Mouse (Mus musculus) heart, adult 2 months (tissue): ENCODE results near the gene Tcerg1l. TPM values are rescaled to one million over a fixed set of nuclear protein-coding genes. Genes with fewer than 3 reads are reported as not detected.

ENCODE experiments used
- DNase-seq, 2 experiments: peaks; one replicate each; pipeline ENCODE4 v3.0.0; 2021
- H3K27ac ChIP-seq: fragments of 200-600 bp; 2 replicates; pipeline ENCODE4 v1.8.1; 2022
- H3K27me3 ChIP-seq: fragments of 200-500 bp; 2 replicates; pipeline ENCODE4 v1.6.1; 2012; ENCODE audit warnings: mild to moderate bottlenecking, low read length, inconsistent platforms, mixed read lengths; ENCODE audit not compliant: control insufficient read depth, insufficient read depth
- H3K36me3 ChIP-seq: fragments of 200-500 bp; 2 replicates; pipeline ENCODE4 v1.6.1; 2012; ENCODE audit warnings: low read length, inconsistent platforms; ENCODE audit not compliant: control insufficient read depth, insufficient read depth
- H3K4me1 ChIP-seq: fragments of 200-500 bp; 2 replicates; pipeline ENCODE4 v1.6.1; 2011; ENCODE audit warnings: low read length; ENCODE audit not compliant: control insufficient read depth, insufficient read depth
- H3K4me3 ChIP-seq: fragments of 200-600 bp; 2 replicates; pipeline ENCODE4 v1.8.1; 2022
- H3K79me2 ChIP-seq: fragments of 200-500 bp; replicated peaks from 2 replicates; pipeline ENCODE4 v1.6.1; 2012; ENCODE audit warnings: mild to moderate bottlenecking, inconsistent platforms, low read length, moderate library complexity, mixed read lengths; ENCODE audit not compliant: control insufficient read depth, insufficient read depth
- H3K9ac ChIP-seq: fragments of 200-500 bp; 2 replicates; pipeline ENCODE4 v1.6.1; 2012; ENCODE audit warnings: low read depth, mild to moderate bottlenecking, control low read depth, inconsistent platforms, low read length, mixed read lengths
- CTCF ChIP-seq: fragments of 200-600 bp; IDR thresholded peaks from 2 replicates; pipeline ENCODE4 v1.8.1; 2022; ENCODE audit warnings: antibody characterized with exemption, mild to moderate bottlenecking, moderate library complexity
- EP300 ChIP-seq: fragments of 200-500 bp; IDR thresholded peaks from 2 replicates; pipeline ENCODE4 v1.6.1; 2011; ENCODE audit warnings: low read depth, low read length, control low read depth; ENCODE audit not compliant: insufficient read depth
- POLR2A ChIP-seq: fragments of 200-500 bp; IDR thresholded peaks from 2 replicates; pipeline ENCODE4 v1.6.1; 2011; ENCODE audit warnings: mild to moderate bottlenecking, low read depth, low read length, control low read depth; ENCODE audit not compliant: insufficient read depth
- WGBS: fragments of 180-500 bp; shearing (Covaris S2); methylation state at CpG from one replicate; pipeline ENCODE4 v1.1.7; 2018; 5-methylcytosine and 5-hydroxymethylcytosine counted together
- intact Hi-C: fragments of 180-260 bp; cut with DNase I; formaldehyde crosslinking; loops from one replicate; pipeline ENCODE4 v1.15.1; 2025
- long read RNA-seq: library from polyadenylated mRNA; stranded (forward); transcript quantifications from one replicate; pipeline ENCODE4 v2.0.0, GENCODE M21; 2021
- polyA plus RNA-seq: library from polyadenylated mRNA; depleted of rRNA; stranded (reverse); fragments of >200 nt; gene quantifications from 2 replicates; pipeline ENCODE4 v1.2.3, GENCODE M21; 2012; rRNA removed
- total RNA-seq, 2 experiments: library from RNA; stranded (reverse); gene quantifications; 2 replicates each; pipeline ENCODE4 v1.2.3; 2021

Gene Tcerg1l
- total RNA-seq (not detected), polyA plus RNA-seq (0.09 TPM in 1 of 2 replicates, not detected in the other)
- long read RNA-seq, result 0 reads

DNA sequence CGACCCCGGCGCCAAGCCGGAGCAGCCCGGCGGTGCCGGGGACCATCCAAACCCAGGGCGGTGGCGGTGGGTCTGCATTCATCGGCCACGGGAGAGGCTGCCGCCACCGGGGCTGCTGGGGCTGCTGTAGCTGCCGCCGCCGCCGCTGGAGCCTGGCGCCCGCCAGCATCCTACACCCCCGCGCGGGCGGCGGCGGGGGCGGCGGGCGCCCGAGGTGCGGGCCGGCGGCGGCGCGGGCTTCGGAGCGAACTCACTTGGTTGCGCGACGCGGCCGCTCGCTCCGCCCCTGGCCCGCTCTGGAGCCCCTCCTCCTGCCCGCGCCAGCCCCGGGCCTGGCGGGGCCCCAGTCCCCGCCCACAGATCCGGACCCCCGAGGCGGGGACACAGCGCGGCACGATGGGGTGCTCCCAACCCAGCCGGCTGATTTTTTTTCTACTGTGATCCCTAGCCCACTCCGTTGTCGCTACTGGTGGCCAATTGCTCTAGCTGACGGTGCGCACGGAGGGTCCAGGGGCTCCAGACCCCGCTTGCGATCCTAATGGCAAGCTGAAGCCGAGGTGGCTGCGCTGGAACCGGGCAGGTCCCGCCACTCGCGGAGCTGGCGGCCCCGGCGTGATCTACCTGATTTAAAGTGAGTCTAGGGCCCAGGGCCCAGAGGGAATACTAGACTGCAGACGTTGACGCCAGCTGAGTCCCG is at the start of gene Tcerg1l:
Tcerg1l (minus strand) TSS at position 246 of the 697 bp plus-strand sequence.
- H3K27me3 ChIP-seq, result no peaks in the 10 kb centered on the region; the same call in none of the 2 replicates
- no peak within 1 kb of the TSS for H3K4me3 ChIP-seq
- H3K27ac ChIP-seq, result no peak within 1 kb of the TSS
- H3K36me3 ChIP-seq, result no peaks in the 10 kb centered on the region
- H3K4me1 ChIP-seq, result no peaks in the 10 kb centered on the region
- no peak for DNase-seq
- 1% methylated on average over 55 of the region's 76 CpGs for WGBS
- H3K79me2 ChIP-seq, result no peaks in the 10 kb centered on the region
- no peak within 1 kb of the TSS for H3K9ac ChIP-seq
- TF ChIP-seq POLR2A (no peak), EP300 (no peak), CTCF (no peak)
- intact Hi-C loops, result no loop called here

DNA sequence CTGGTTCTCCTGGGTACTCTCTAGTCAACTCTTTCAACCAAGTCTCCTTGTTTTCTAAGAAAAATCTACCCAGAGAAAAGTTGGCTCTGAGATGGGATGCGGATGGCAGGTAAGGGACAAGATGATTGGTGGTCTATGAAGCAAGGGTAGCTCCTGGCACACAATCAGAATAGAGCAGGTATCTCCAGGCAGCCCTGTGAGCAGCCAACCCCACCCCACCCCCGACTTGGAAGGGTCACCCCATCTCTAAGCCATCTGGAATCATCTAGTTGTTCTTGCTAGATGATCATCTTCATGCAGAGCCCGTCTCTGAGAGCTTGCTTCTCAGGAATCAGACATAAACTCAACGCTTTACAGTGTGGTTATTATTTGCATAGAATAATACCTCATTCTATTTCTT is 44.6 kb upstream of the Tcerg1l start:
- WGBS, result 57% methylated on average over 4 of the region's 4 CpGs
- Histone ChIP-seq H3K27me3 (no peaks in the 10 kb centered on the region), H3K9ac (no peak overlapping the region), H3K79me2 (no peaks in the 10 kb centered on the region), H3K36me3 (no peaks in the 10 kb centered on the region), H3K4me1 (no peaks in the 10 kb centered on the region), H3K4me3 (no peak overlapping the region), H3K27ac (no peak overlapping the region)
- TF ChIP-seq EP300 (no peak), POLR2A (no peak), CTCF (no peak)
- no peak for DNase-seq
- intact Hi-C loops, result no loop called here

DNA sequence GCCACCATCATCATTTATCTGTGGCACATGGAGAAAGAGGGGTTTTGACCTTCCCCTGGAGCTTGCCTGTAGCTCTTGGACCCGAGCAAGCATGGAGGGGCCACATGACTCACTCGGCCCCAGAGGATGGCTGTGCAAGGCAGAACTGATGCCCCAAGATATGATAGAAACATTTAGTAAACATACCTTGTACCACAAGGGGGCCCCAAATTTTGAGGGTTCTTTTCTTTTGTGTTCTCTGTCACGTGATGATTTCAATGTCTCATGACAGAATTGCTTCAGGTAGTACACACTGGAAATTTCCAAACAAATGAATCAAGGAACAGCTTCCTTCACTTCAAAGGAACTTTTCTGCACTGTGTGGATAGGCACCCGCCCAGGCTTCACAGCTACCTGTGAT is 35.0 kb upstream of the Tcerg1l start:
- no peak overlapping the region for H3K4me3 ChIP-seq
- no peaks in the 10 kb centered on the region for H3K79me2 ChIP-seq
- no peaks in the 10 kb centered on the region for H3K36me3 ChIP-seq
- no peaks in the 10 kb centered on the region for H3K27me3 ChIP-seq
- no peaks in the 10 kb centered on the region for H3K4me1 ChIP-seq
- H3K9ac ChIP-seq, result no peak overlapping the region
- intact Hi-C loops, result no loop called here
- H3K27ac ChIP-seq, result no peak overlapping the region
- no peak for DNase-seq
- no peak for TF ChIP-seq EP300
- no peak for TF ChIP-seq POLR2A
- no peak for TF ChIP-seq CTCF
- WGBS, result 50% methylated on average over 4 of the region's 4 CpGs

DNA sequence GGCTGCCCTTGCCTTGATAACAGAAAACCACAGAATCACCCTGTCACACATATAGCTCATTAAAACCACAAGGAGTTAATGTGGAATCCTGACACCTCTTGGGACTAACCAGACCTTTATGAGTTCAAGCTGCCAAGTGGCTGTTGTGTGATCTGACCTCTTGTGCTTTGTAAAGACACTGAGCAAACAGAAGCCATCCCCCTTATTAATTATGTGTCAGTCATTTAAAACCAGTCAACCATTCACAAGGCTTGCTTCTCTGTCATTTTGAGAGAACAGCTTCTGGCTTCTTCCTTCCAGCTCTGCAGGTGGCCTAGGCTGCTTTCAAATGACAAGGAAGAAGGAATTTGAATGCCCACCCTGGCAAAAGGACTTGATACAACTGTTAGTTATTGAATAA is 33.9 kb upstream of the Tcerg1l start:
- H3K79me2 ChIP-seq, result no peaks in the 10 kb centered on the region
- no peak for TF ChIP-seq CTCF
- TF ChIP-seq EP300, result no peak
- no peak for TF ChIP-seq POLR2A
- intact Hi-C loops, result no loop called here

DNA sequence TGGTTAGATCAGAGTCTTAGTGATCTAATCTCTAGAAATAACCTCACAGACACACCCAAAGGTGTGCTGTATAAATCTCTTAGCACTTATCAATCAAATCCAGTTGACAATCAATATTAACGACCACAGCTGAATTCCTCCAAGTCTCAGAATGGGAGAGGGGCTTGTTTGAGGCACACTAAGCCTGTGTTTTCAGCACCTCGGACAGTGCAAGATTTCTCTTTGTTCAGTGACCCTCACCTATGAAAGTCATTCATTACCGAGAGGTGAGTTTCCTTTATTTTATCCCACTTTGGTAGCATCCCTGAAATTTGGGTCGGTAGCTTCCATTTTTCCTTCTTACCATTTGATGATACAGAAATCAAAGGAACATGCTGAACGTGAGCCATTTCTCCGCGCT is 32.4 kb upstream of the Tcerg1l start:
- H3K27ac ChIP-seq, result no peak overlapping the region
- WGBS, result 54% methylated on average over 7 of the region's 7 CpGs
- intact Hi-C loops, result loop anchor here (5.0 kb wide), 2 partner anchors 828 to 953 kb away; no protein-coding TSS in a partner anchor
- TF ChIP-seq CTCF, result no peak
- TF ChIP-seq POLR2A, result no peak
- no peak for TF ChIP-seq EP300
- no peak overlapping the region for H3K9ac ChIP-seq
- DNase-seq, result no peak
- H3K27me3 ChIP-seq, result no peaks in the 10 kb centered on the region
- no peaks in the 10 kb centered on the region for H3K79me2 ChIP-seq
- H3K36me3 ChIP-seq, result no peaks in the 10 kb centered on the region
- no peak overlapping the region for H3K4me3 ChIP-seq
- no peaks in the 10 kb centered on the region for H3K4me1 ChIP-seq

More for the DNA sequence above, 33.9 kb upstream of the Tcerg1l start:
- H3K4me3 ChIP-seq, result no peak overlapping the region
- no peak overlapping the region for H3K27ac ChIP-seq
- H3K4me1 ChIP-seq, result no peaks in the 10 kb centered on the region
- no peak overlapping the region for H3K9ac ChIP-seq
- no peak for DNase-seq
- no peaks in the 10 kb centered on the region for H3K36me3 ChIP-seq
- no peaks in the 10 kb centered on the region for H3K27me3 ChIP-seq

DNA sequence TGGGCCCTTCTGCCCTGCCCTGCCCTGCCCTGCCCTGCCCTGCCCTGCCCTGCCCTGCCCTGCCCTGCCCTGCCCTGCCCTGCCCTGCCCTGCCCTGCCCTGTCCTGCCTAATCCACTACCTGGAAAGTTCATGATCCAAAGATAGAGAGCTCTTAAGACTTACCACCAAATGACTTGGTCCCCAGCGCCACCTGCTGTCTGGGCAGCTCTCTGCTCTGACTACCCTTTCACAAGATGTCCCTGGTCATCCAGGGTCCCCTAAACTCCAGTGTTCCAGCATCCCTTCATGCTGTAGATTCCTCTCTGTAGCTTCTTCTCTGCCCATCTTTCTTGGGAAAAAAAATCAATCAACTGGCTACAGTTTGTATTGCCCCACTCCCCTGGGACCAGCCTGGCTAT is 31.3 kb upstream of the Tcerg1l start:
- Histone ChIP-seq H3K4me3 (no peak overlapping the region), H3K9ac (no peak overlapping the region), H3K36me3 (no peaks in the 10 kb centered on the region), H3K27ac (no peak overlapping the region), H3K79me2 (no peaks in the 10 kb centered on the region), H3K27me3 (no peaks in the 10 kb centered on the region), H3K4me1 (no peaks in the 10 kb centered on the region)
- DNase-seq, result peak in 1 of 2 experiments; percentile 38
- intact Hi-C loops, result loop anchor here (5.0 kb wide), 2 partner anchors 827 to 952 kb away; no protein-coding TSS in a partner anchor
- TF ChIP-seq EP300 (no peak), CTCF (peak; percentile 55), POLR2A (no peak)
- WGBS, result 33% methylated on average over 1 of the region's 1 CpGs
